Mouse (Mus musculus) olfactory bulb, adult 2 months (tissue): Measurements from ENCODE around the gene Zfp639.

Experiments
- CTCF ChIP-seq: fragments of 200-500 bp; IDR thresholded peaks from 2 replicates; pipeline ENCODE4 v1.5.1; 2012; ENCODE audit warnings: low read depth, mild to moderate bottlenecking, low read length, moderate library complexity; ENCODE audit not compliant: insufficient read depth
- POLR2A ChIP-seq: fragments of 200-500 bp; IDR thresholded peaks from 2 replicates; pipeline ENCODE4 v1.6.1; 2012; ENCODE audit warnings: mild to moderate bottlenecking, low read depth, low read length, moderate library complexity; ENCODE audit not compliant: insufficient read depth

DNA sequence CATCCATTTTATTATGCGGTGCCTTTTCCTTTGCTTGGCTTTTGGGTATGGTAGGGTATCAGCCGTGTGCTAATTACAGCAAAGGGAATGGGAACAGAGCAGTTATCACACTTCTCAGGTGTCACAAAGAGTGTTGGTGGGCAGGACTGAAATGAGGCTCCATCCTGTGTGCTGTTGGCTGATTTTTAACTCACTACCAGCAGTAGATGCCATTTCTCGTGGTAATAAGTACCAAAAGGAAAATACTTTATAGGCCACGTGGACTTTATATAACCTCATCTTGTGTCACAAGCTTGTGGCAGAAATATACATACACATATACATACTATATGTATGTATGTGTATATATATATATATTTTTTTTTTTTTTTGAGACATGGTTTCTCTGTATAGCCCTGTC is 42.7 kb upstream of the Zfp639 start:
- TF ChIP-seq POLR2A (no peak), CTCF (no peak)
